Mouse (Mus musculus) C2C12 (cell line): ENCODE results near the gene Lmf2.

Source experiments
- CTCF ChIP-seq: IDR thresholded peaks from one replicate; pipeline ENCODE4 v1.5.1; 2011; ENCODE audit not compliant: control insufficient read depth, insufficient read depth, insufficient read length
- FOSL1 ChIP-seq: IDR thresholded peaks from one replicate; pipeline ENCODE4 v1.8.0; 2011; ENCODE audit warnings: mild to moderate bottlenecking, low read length; ENCODE audit not compliant: poor library complexity, insufficient read depth, severe bottlenecking
- MAX ChIP-seq: IDR thresholded peaks from one replicate; pipeline ENCODE4 v1.6.1; 2011; ENCODE audit warnings: mild to moderate bottlenecking, control low read depth
- MYOD1 ChIP-seq: IDR thresholded peaks from one replicate; pipeline ENCODE4 v1.6.1; 2011; ENCODE audit warnings: low read depth; ENCODE audit not compliant: control insufficient read depth, insufficient read length
- MYOG ChIP-seq: IDR thresholded peaks from one replicate; pipeline ENCODE4 v1.6.1; 2011; ENCODE audit not compliant: control insufficient read depth, insufficient read length; ENCODE audit errors: extremely low read depth
- USF1 ChIP-seq: IDR thresholded peaks from one replicate; pipeline ENCODE4 v1.6.1; 2011; ENCODE audit warnings: low read depth, mild to moderate bottlenecking, control low read depth, moderate library complexity

DNA sequence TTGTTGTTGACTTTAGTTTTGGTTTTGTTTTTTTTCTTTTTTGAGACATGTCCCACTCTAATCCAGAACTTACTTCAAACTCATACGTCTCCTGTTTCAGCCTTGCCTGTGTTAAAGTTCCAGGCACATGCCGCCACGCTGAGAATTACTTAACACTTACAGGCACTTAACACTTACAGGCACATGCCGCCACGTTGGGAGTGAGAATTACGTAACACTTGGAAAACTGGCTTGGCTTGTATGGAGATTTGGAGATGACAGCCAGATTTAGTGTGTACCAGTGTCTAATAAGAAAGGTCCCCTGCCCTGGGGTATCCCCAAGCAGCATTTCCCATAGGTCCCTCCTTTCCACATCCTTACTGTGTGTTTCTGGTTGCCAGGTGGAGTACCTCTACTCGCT lies 7.6 kb upstream of the Lmf2 start:
- TF ChIP-seq CTCF, result no peak
- no peak for TF ChIP-seq USF1
- no peak for TF ChIP-seq MYOD1
- no peak for TF ChIP-seq MAX
- no peak for TF ChIP-seq MYOG
- no peak for TF ChIP-seq FOSL1
